ENCODE assay signal across 8 mouse cellular contexts in genomic region chr13:117025226-117026067, GRCm38 (mm10). TPM values are rescaled to one million over a fixed set of nuclear protein-coding genes. Genes with fewer than 3 reads are reported as not detected.
A peak's percentile ranks its signal among the peaks of the same experiment; 100 is the strongest.
DNase-seq lines count a peak whose midpoint lies in the region; ATAC-seq and TF ChIP-seq lines count a peak whose summit lies in the region.

TSS of gene Parp8 (minus strand) at chr13:117025537.

- H3K4me1 ChIP-seq in lung, embryonic 15.5 days: peaks cover 13% of the 10 kb centered on the region; the same call in 1 of the 2 replicates
- peaks cover 3% of the 10 kb centered on the region; the same call in 1 of the 2 replicates for H3K4me1 ChIP-seq in olfactory bulb, adult 2 months (ENCODE audit: control insufficient read depth, insufficient read depth, low read length)

- no peak for TF ChIP-seq CTCF in olfactory bulb, adult 2 months (IDR thresholded peaks at IDR 0.05; ENCODE audit: insufficient read depth, low read depth, low read length)

- under 1% methylated on average over 48 of the region's 67 CpGs for WGBS in lung, embryonic 15.5 days
- under 1% methylated on average over 67 of the region's 67 CpGs for WGBS in olfactory bulb, adult 2 months

- H3K27me3 ChIP-seq in lung, embryonic 15.5 days: no peaks in the 10 kb centered on the region

- H3K27ac ChIP-seq in lung, embryonic 15.5 days: peak within 1 kb of the TSS; percentile 90
- peak within 1 kb of the TSS; percentile 81 for H3K27ac ChIP-seq in olfactory bulb, adult 2 months (ENCODE audit: insufficient read depth, low read depth, low read length)

- peak; percentile 78 for DNase-seq in Muller cell, postnatal 12 days (ENCODE audit: inconsistent ontology term)
- peak; percentile 55 for DNase-seq in cerebellum, adult 9-10 months
- peak; percentile 81 for DNase-seq in forelimb bud, embryonic 11.5 days (ENCODE audit: low read depth, low spot score)
- peak; percentile 62 to 67 for DNase-seq in heart, postnatal 36 days
- peak; percentile 27 to 51 for DNase-seq in layer of hippocampus, adult 8-10 months (ENCODE audit: low spot score in 2 of 2)
- DNase-seq in thymus, postnatal 0 days (ENCODE audit: low spot score): peak; percentile 35

- peak within 1 kb of the TSS; percentile 74 for H3K4me3 ChIP-seq in lung, embryonic 15.5 days
- H3K4me3 ChIP-seq in olfactory bulb, adult 2 months (ENCODE audit: insufficient read depth, low read depth, low read length): peak within 1 kb of the TSS; percentile 64

- peak within 1 kb of the TSS; percentile 82 for H3K9ac ChIP-seq in lung, embryonic 15.5 days

- no peak for TF ChIP-seq POLR2A in olfactory bulb, adult 2 months (IDR thresholded peaks at IDR 0.05; ENCODE audit: insufficient read depth, low read depth, low read length)

- H3K9me3 ChIP-seq in lung, embryonic 15.5 days: no peaks in the 10 kb centered on the region

- intact Hi-C loops in heart, postnatal 36 days (cut with DNase I): loop anchor here (2.0 kb wide), 1 partner anchor 87 kb away; no protein-coding TSS in a partner anchor

- H3K36me3 ChIP-seq in lung, embryonic 15.5 days: no peaks in the 10 kb centered on the region

- peak; percentile 72 for ATAC-seq in lung, embryonic 15.5 days (ENCODE audit: borderline replicate concordance, extremely low read depth, low FRiP score, low TSS enrichment)

- H3K4me2 ChIP-seq in lung, embryonic 15.5 days: peak within 1 kb of the TSS; percentile 89

RNA-seq across cellular contexts. Expression of gene Parp8, which starts in this region (rescaled TPM):
- total RNA-seq in heart, postnatal 36 days (2021): 10 to 100 TPM in 1 of 2 experiments, 1 to 10 TPM in 1; 8.4 to 11.8 TPM
- total RNA-seq in layer of hippocampus, adult 8-10 months (2022): 10 to 100 TPM; 27.7 to 37.8 (median 33.0) TPM
- 9.2 and 10.3 TPM in 2 replicates for polyA plus RNA-seq in lung, embryonic 15.5 days (2015; fragmentation: Nextera tagmentation; extraction: Ambion mirVana)
- 165 TPM in 1 of 2 replicates, not detected in the other for polyA plus RNA-seq in olfactory bulb, adult 2 months (2012; ENCODE audit: insufficient read depth, insufficient read length, low replicate concordance, missing spikeins)
- polyA plus RNA-seq in thymus, postnatal 0 days (2015; fragmentation: Nextera tagmentation; extraction: Ambion mirVana): 9.8 TPM in 2 replicates

Comparison
In these comparisons a context has a peak if more than half of its experiments do, and no peak if none do; other contexts are left out.
1. Peak in every context shown above with its lines: DNase-seq, ATAC-seq, H3K4me3 ChIP-seq and H3K27ac ChIP-seq.